Mouse (Mus musculus) forebrain, embryonic 14.5 days (tissue): ENCODE results near the gene Gtsf1. TPM values are rescaled to one million over a fixed set of nuclear protein-coding genes. Genes with fewer than 3 reads are reported as not detected.

ENCODE experiments used
- ATAC-seq: fragments of 200-750 bp; cut with Nextera tagmentation; 2 replicates; pipeline ENCODE4 v1.8.0; 2017; ENCODE audit warnings: mild to moderate bottlenecking, moderate library complexity
- DNase-seq: peaks from one replicate; pipeline ENCODE4 v3.0.0-alpha.2; 2015; ENCODE audit warnings: low spot score
- H3K27ac ChIP-seq: fragments of 300-500 bp; sonication (generic); 2 replicates; pipeline ENCODE4 v1.5.1; 2014; ENCODE audit warnings: low read depth, mild to moderate bottlenecking, control low read depth, low read length, moderate library complexity
- H3K27me3 ChIP-seq: fragments of 300-500 bp; sonication (generic); replicated peaks from 2 replicates; pipeline ENCODE4 v1.6.1; 2014; ENCODE audit warnings: low read length, control low read depth, mixed read lengths; ENCODE audit not compliant: control insufficient read depth, insufficient read depth
- H3K36me3 ChIP-seq: fragments of 300-500 bp; sonication (generic); 2 replicates; pipeline ENCODE4 v1.6.1; 2014; ENCODE audit warnings: low read length, control low read depth; ENCODE audit not compliant: control insufficient read depth, insufficient read depth
- H3K4me1 ChIP-seq: fragments of 300-500 bp; sonication (generic); 2 replicates; pipeline ENCODE4 v1.6.1; 2014; ENCODE audit warnings: antibody characterized with exemption, low read length, control low read depth; ENCODE audit not compliant: control insufficient read depth, insufficient read depth
- H3K4me2 ChIP-seq: fragments of 300-500 bp; sonication (generic); 2 replicates; pipeline ENCODE4 v1.6.1; 2014; ENCODE audit warnings: mild to moderate bottlenecking, control low read depth, low read length
- H3K4me3 ChIP-seq: fragments of 300-500 bp; sonication (generic); 2 replicates; pipeline ENCODE4 v1.5.1; 2014; ENCODE audit warnings: low read depth, low read length, control low read depth
- H3K9ac ChIP-seq: fragments of 300-500 bp; sonication (generic); 2 replicates; pipeline ENCODE4 v1.6.1; 2014; ENCODE audit warnings: mild to moderate bottlenecking, low read length, control low read depth, moderate library complexity
- H3K9me3 ChIP-seq: fragments of 300-500 bp; sonication (generic); replicated peaks from 2 replicates; pipeline ENCODE4 v1.6.1; 2016; ENCODE audit warnings: low read length, control low read depth, mixed read lengths; ENCODE audit not compliant: control insufficient read depth
- WGBS: fragments of 180-500 bp; shearing (Covaris S2); extraction: QIAGEN DNeasy Blood & Tissue Kit; methylation state at CpG from one replicate; pipeline ENCODE4 v1.1.7; 2014; 5-methylcytosine and 5-hydroxymethylcytosine counted together
- polyA plus RNA-seq: library from polyadenylated mRNA; unstranded; fragments of >200 nt; fragmentation: Nextera tagmentation; extraction: Ambion mirVana; gene quantifications from 2 replicates; pipeline ENCODE4 v1.2.1, GENCODE M21; 2014

Gtsf1 gene
- polyA plus RNA-seq: not detected in 2 replicates

DNA sequence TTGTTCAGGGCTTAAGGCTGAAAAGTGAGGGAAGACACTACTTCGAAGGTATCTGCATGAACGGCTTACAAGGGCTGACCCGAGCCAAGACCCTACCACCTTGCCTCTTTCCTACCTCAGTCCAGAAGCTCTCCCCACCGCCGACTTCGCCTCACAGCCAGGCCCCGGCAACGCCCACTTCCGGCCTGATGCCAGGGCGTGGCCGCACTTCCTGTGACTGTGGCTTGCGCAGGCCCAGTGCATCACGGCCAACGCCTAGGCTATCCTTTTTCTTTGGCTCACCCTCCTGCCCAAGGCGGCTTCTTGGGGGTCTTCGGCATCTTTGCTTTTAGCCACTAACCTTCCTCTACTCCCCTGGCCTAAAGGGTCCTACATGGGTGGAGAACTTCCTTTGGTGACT is at the start of gene Gtsf1:
Gene Gtsf1 (minus strand): TSS at position 230 of the 400 bp plus-strand sequence.
- 93% methylated on average over 16 of the region's 16 CpGs for WGBS
- Histone ChIP-seq H3K4me2 (no peak within 1 kb of the TSS), H3K4me1 (no peaks in the 10 kb centered on the region), H3K27me3 (no peaks in the 10 kb centered on the region), H3K9me3 (no peaks in the 10 kb centered on the region), H3K36me3 (no peaks in the 10 kb centered on the region), H3K27ac (no peak within 1 kb of the TSS), H3K9ac (no peak within 1 kb of the TSS), H3K4me3 (no peak within 1 kb of the TSS)
- ATAC-seq (no peak), DNase-seq (no peak)

DNA sequence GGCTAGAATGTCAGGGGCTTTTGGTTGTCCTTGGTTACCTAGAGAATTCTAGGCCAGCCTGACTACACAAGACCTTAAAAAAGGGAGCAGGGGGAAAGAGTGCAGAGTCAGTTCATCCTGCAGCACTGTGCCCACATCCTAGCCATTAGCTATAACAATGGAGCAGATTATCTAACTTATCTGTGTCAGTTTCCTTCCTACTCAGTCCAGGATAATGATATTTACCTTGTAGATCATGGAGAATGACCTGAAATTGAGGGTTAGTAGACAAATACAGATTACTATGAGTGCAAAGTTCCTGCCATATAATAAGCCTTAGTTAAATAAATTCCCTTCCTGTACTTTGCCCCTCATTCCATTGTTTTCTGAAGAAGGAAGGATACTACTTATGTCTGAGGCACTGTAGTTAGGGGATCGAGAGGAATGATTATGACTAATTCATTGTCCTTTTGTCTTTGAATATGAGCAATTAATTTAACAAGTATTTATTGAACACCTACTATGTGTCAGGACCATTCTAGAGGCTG is 48.9 kb upstream of the Gtsf1 start:
- WGBS: 74% methylated on average over 1 of the region's 1 CpGs
- Histone ChIP-seq H3K36me3 (no peaks in the 10 kb centered on the region), H3K4me2 (no peak overlapping the region), H3K27me3 (no peaks in the 10 kb centered on the region), H3K9ac (no peak overlapping the region), H3K27ac (no peak overlapping the region), H3K4me1 (no peaks in the 10 kb centered on the region), H3K9me3 (no peaks in the 10 kb centered on the region), H3K4me3 (no peak overlapping the region)
- DNase-seq (no peak), ATAC-seq (no peak)

DNA sequence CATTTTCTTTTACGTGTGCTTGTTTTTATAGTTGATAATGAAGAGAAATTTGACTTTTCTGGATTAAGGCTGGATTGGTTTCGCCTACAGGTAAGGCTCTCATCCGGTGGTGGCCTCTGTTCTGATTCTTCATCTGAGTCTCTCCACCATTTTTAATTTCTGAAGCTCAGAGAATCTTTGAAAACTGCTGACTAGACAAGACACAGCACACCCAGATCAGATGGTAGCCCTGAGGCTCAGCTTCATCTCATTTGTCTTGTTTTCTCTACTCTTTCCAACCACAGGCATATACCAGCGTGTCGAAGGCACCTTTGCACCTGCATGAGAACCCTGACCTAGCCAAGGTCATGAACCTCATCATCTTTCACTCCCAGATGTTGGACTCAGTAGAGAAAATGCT is 43.5 kb upstream of the Gtsf1 start:
- no peak overlapping the region for H3K27ac ChIP-seq
- 88% methylated on average over 5 of the region's 5 CpGs for WGBS

DNA sequence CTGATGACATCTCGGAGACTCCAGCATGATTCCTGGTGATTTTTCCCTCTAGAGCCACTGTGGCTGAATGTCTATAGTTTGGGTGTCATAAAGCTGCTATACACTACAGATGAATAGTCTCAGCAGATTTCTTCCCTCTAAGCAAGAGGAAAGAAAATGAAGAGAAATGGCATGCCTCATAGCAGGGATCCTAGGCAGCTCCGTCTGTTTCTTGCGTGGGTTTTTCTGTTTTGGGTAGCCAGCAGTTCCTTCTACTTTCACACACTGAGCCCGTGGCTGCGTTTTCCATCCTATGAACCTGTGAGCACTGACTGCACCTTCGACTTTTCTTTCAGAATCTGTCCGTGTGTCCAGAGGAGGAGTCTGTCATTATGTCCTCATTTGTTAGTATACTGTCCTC is 42.9 kb upstream of the Gtsf1 start:
- Histone ChIP-seq H3K4me2 (no peak overlapping the region), H3K27ac (no peak overlapping the region), H3K9ac (no peak overlapping the region), H3K4me1 (no peaks in the 10 kb centered on the region), H3K4me3 (no peak overlapping the region), H3K27me3 (no peaks in the 10 kb centered on the region), H3K36me3 (no peaks in the 10 kb centered on the region), H3K9me3 (no peaks in the 10 kb centered on the region)
- WGBS: 90% methylated on average over 7 of the region's 7 CpGs
- ATAC-seq (no peak), DNase-seq (no peak)

More for the DNA sequence above, 43.5 kb upstream of the Gtsf1 start:
- Histone ChIP-seq H3K27me3 (no peaks in the 10 kb centered on the region), H3K4me1 (no peaks in the 10 kb centered on the region), H3K4me2 (no peak overlapping the region), H3K9ac (no peak overlapping the region), H3K9me3 (no peaks in the 10 kb centered on the region), H3K4me3 (no peak overlapping the region), H3K36me3 (no peaks in the 10 kb centered on the region)
- ATAC-seq (no peak), DNase-seq (no peak)

DNA sequence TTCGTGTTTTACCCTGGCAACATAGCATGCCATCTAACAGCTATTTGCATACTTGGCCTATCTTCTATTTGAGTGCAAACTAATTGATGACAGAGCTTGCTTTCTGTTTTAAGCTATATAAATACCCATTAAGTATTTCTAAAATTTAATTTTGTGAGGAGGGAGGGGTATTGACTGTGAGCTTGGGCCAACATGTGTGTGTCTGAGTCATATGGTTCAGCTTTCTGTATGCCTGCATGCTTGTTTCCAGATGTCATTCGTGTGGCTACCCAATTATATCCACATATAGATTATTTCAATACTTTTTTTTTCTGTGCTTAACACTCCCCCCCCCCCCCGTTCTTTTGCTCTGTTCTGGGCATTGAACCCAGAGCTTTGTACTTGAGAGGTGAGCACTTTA is 42.0 kb upstream of the Gtsf1 start:
- H3K27me3 ChIP-seq: no peaks in the 10 kb centered on the region
- H3K9me3 ChIP-seq: no peaks in the 10 kb centered on the region
- H3K27ac ChIP-seq: no peak overlapping the region
- WGBS: 66% methylated on average over 3 of the region's 3 CpGs
- H3K4me3 ChIP-seq: no peak overlapping the region
- H3K4me1 ChIP-seq: no peaks in the 10 kb centered on the region
- H3K4me2 ChIP-seq: no peak overlapping the region
- ATAC-seq: no peak
- H3K9ac ChIP-seq: no peak overlapping the region
- no peaks in the 10 kb centered on the region for H3K36me3 ChIP-seq
- no peak for DNase-seq

DNA sequence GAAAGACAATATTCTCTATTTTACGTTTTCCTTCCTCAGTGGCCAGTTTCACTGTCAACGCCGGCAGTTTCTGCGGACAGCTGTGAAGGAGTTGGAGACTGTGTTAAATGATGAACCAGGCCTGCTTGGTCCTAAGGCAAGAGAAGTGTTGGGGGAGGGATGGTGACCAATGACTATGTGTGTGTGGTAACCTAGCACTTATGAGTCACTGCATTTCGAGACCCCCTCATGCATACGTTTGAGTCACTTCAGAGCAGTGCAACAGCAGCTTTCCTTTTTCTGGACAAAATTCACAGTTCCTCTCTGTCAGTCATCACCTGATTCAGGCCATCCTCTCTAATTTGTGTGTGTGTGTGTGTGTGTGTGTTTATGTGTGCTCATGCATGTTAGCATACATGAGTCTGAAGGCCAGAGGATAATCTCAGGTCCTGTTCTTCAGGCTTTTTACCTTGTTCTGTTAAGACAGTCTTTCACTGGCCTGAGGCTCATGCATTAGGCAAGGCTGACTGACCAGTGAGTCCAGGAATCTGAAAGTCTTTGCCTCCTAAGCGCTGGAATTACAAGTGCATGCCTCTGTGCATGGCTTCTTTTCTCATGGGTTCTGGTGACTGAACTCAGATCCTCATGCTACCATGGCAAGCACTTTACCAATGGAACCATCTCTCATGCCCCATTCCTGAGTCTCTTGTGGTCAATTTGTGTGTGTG is 41.4 kb upstream of the Gtsf1 start:
- H3K9ac ChIP-seq: no peak overlapping the region
- H3K4me1 ChIP-seq: no peaks in the 10 kb centered on the region
- no peaks in the 10 kb centered on the region for H3K9me3 ChIP-seq
- no peaks in the 10 kb centered on the region for H3K27me3 ChIP-seq
- no peak for DNase-seq
- no peaks in the 10 kb centered on the region for H3K36me3 ChIP-seq
- H3K4me2 ChIP-seq: no peak overlapping the region
- no peak for ATAC-seq
- no peak overlapping the region for H3K4me3 ChIP-seq
- 85% methylated on average over 7 of the region's 7 CpGs for WGBS
- no peak overlapping the region for H3K27ac ChIP-seq

DNA sequence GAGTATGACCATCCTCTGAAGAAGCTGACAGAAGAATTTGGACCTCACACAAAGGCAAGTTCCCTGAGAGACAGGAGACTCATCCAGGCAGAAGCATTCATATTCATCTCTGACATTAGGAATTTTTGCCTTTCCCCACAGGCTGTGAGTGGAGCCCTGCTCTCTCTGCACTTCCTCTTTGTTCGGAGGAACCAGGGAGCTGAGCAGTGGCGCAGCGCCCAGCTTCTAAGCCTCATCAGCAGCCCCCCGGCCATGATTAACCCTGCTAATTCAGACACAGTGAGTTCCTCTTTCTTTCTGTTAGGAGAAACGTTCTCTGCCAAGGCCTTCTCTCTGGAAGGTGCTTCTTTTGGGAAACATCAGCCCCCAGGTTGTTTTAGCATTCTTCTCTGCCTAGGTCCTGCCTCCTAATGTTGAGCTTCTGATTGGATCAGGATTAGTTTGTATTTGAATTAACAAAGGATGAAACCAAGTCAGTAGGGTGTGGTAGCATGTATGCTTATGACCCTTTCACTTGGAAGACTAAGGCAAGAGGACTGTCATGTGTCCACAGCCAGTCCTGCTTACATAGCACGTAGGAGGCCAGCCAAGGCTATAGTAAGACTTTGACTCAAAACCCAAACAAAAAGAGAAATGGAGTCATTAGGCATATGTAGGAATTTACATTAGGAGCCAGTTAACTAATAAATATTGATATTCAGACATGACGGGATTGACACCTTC is 32.4 kb upstream of the Gtsf1 start:
- ATAC-seq: no peak
- 55% methylated on average over 7 of the region's 7 CpGs for WGBS

DNA sequence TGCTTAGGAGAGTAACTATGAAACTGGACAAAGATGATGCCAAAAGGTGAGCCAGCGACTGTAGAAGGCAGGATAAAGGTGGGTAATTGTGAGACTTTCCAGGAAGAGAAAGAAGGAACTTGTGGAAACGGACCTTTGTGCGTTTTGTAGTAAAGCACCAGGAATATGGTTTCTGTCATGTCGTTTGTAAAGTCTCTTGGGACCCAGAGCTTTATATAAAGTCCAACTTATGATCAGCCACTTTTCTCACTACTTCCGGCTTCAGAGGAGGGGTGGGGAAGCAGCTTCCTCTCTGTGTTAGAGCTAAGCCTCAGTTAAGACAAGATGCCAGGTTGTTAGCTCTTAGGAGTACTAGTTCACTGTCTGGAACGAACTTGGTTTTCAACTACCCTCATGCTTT is 24.2 kb upstream of the Gtsf1 start:
- H3K27ac ChIP-seq: no peak overlapping the region
- H3K9ac ChIP-seq: no peak overlapping the region
- no peak overlapping the region for H3K4me2 ChIP-seq
- no peaks in the 10 kb centered on the region for H3K9me3 ChIP-seq
- WGBS: 90% methylated on average over 6 of the region's 6 CpGs
- H3K36me3 ChIP-seq: no peaks in the 10 kb centered on the region
- no peaks in the 10 kb centered on the region for H3K27me3 ChIP-seq
- ATAC-seq (no peak), DNase-seq (no peak)
- H3K4me3 ChIP-seq: no peak overlapping the region
- no peaks in the 10 kb centered on the region for H3K4me1 ChIP-seq

More for the DNA sequence above, 32.4 kb upstream of the Gtsf1 start:
- peak; percentile 30 for DNase-seq
- Histone ChIP-seq H3K4me3 (no peak overlapping the region), H3K4me1 (no peaks in the 10 kb centered on the region), H3K9me3 (no peaks in the 10 kb centered on the region), H3K9ac (no peak overlapping the region), H3K27ac (no peak overlapping the region), H3K36me3 (no peaks in the 10 kb centered on the region), H3K27me3 (no peaks in the 10 kb centered on the region), H3K4me2 (no peak overlapping the region)
